Comparison of ENCODE assay signal across 12 mouse cellular contexts in genomic region chr5:116553868-116554267, GRCm38 (mm10). TPM values are rescaled to one million over a fixed set of nuclear protein-coding genes. Genes with fewer than 3 reads are reported as not detected.
DNase-seq lines count a peak whose midpoint lies in the region; ATAC-seq and TF ChIP-seq lines count a peak whose summit lies in the region.
"Had no signal": no experiment of that assay in that cellular context is flagged by ENCODE, and none has a peak within 500 bp of the region (broad histone marks: within the 10 kb centered on the region; RNA-seq: fewer than 3 reads in every experiment).

No protein-coding gene starts in this region.

- no peaks in the 10 kb centered on the region for H3K9me3 ChIP-seq in kidney, embryonic 16.5 days (ENCODE audit: low read length)
- H3K9me3 ChIP-seq in forebrain, embryonic 10.5 days: peaks cover 8% of the 10 kb centered on the region; the same call in 1 of the 2 replicates
- H3K9me3 ChIP-seq in limb, embryonic 14.5 days (ENCODE audit: control insufficient read depth, low read length): no peaks in the 10 kb centered on the region
- H3K9me3 ChIP-seq: embryonic facial prominence, embryonic 12.5 days; stomach, embryonic 15.5 days had no signal

- H3K4me1 ChIP-seq in kidney, embryonic 16.5 days (ENCODE audit: insufficient read depth, low read length): no peaks in the 10 kb centered on the region
- peaks cover 23% of the 10 kb centered on the region for H3K4me1 ChIP-seq in forebrain, embryonic 10.5 days
- no peaks in the 10 kb centered on the region for H3K4me1 ChIP-seq in limb, embryonic 14.5 days (ENCODE audit: control insufficient read depth, insufficient read depth, low read length)
- H3K4me1 ChIP-seq: embryonic facial prominence, embryonic 12.5 days; stomach, embryonic 15.5 days had no signal

- H3K27me3 ChIP-seq in kidney, embryonic 16.5 days (ENCODE audit: insufficient read depth, low read length): no peaks in the 10 kb centered on the region
- no peaks in the 10 kb centered on the region for H3K27me3 ChIP-seq in forebrain, embryonic 10.5 days (ENCODE audit: poor library complexity, severe bottlenecking)
- no peaks in the 10 kb centered on the region for H3K27me3 ChIP-seq in limb, embryonic 14.5 days (ENCODE audit: control insufficient read depth, insufficient read depth, low read length)
- H3K27me3 ChIP-seq: embryonic facial prominence, embryonic 12.5 days; stomach, embryonic 15.5 days had no signal

- H3K4me2 ChIP-seq in kidney, embryonic 16.5 days (replicated peaks; ENCODE audit: low read depth, low read length): no peak overlapping the region
- H3K4me2 ChIP-seq in limb, embryonic 14.5 days (replicated peaks; ENCODE audit: low read depth, low read length, severe bottlenecking): no peak overlapping the region
- H3K4me2 ChIP-seq: embryonic facial prominence, embryonic 12.5 days; stomach, embryonic 15.5 days had no signal

- H3K27ac ChIP-seq in kidney, embryonic 16.5 days (ENCODE audit: low read length): no peak overlapping the region
- H3K27ac ChIP-seq in forebrain, embryonic 10.5 days: no peak overlapping the region
- H3K27ac ChIP-seq in limb, embryonic 14.5 days (replicated peaks; ENCODE audit: low read depth, low read length): no peak overlapping the region
- H3K27ac ChIP-seq: embryonic facial prominence, embryonic 12.5 days; stomach, embryonic 15.5 days had no signal

- no peaks in the 10 kb centered on the region for H3K36me3 ChIP-seq in kidney, embryonic 16.5 days (ENCODE audit: insufficient read depth, low read length)
- peaks cover 5% of the 10 kb centered on the region for H3K36me3 ChIP-seq in forebrain, embryonic 10.5 days (replicated peaks)
- H3K36me3 ChIP-seq in limb, embryonic 14.5 days (ENCODE audit: control insufficient read depth, insufficient read depth, low read length): no peaks in the 10 kb centered on the region
- H3K36me3 ChIP-seq: embryonic facial prominence, embryonic 12.5 days; stomach, embryonic 15.5 days had no signal

- WGBS in kidney, embryonic 16.5 days: 9% methylated on average over 5 of the region's 5 CpGs
- WGBS in forebrain, embryonic 10.5 days: 17% methylated on average over 5 of the region's 5 CpGs
- 10% methylated on average over 5 of the region's 5 CpGs for WGBS in limb, embryonic 14.5 days

- DNase-seq in kidney, postnatal 10 days: peak; percentile 58
- DNase-seq in NIH3T3 (ENCODE audit: low read depth): peak; percentile 31
- peak; percentile 38 for DNase-seq in forebrain, embryonic 10.5 days (ENCODE audit: extremely low spot score, low spot score)
- DNase-seq in limb, embryonic 14.5 days (ENCODE audit: low spot score): peak; percentile 50
- no peak for DNase-seq in cerebellum, adult 8-10 months
- no peak for DNase-seq in layer of hippocampus, adult 11-12 months (ENCODE audit: low spot score)
- no peak for DNase-seq in urinary bladder, adult 2 months (ENCODE audit: low spot score)
- DNase-seq: kidney, adult 18-20 months; right cerebral cortex, adult 18-20 months had no signal

- no peak overlapping the region for H3K4me3 ChIP-seq in kidney, embryonic 16.5 days (ENCODE audit: low read length)
- H3K4me3 ChIP-seq in forebrain, embryonic 10.5 days: no peak overlapping the region
- H3K4me3 ChIP-seq in limb, embryonic 14.5 days (replicated peaks; ENCODE audit: low read length): no peak overlapping the region
- H3K4me3 ChIP-seq: embryonic facial prominence, embryonic 12.5 days; stomach, embryonic 15.5 days had no signal

- H3K9ac ChIP-seq in kidney, embryonic 16.5 days (replicated peaks; ENCODE audit: low read length): no peak overlapping the region
- no peak overlapping the region for H3K9ac ChIP-seq in limb, embryonic 14.5 days (ENCODE audit: low read depth, low read length, severe bottlenecking)
- H3K9ac ChIP-seq: embryonic facial prominence, embryonic 12.5 days; stomach, embryonic 15.5 days had no signal

- TF ChIP-seq POLR2A in limb, embryonic 14.5 days (IDR thresholded peaks at IDR 0.05; ENCODE audit: borderline replicate concordance, extremely low read depth, insufficient read depth, insufficient read length): no peak

- ATAC-seq in kidney, embryonic 16.5 days (ENCODE audit: low FRiP score, low TSS enrichment): no peak
- no peak for ATAC-seq in limb, embryonic 14.5 days (ENCODE audit: low FRiP score, low read depth)

RNA-seq across cellular contexts. Expression of gene Srrm4, which starts 37.7 kb away (rescaled TPM):
- 0.40 and 0.51 TPM in 2 replicates for polyA plus RNA-seq in kidney, embryonic 16.5 days (2015; fragmentation: Nextera tagmentation; extraction: Ambion mirVana)
- polyA plus RNA-seq in forebrain, embryonic 10.5 days (2016; fragmentation: Nextera tagmentation; extraction: Ambion mirVana): 4.9 and 6.4 TPM in 2 replicates
- 0.32 and 0.44 TPM in 2 replicates for polyA plus RNA-seq in limb, embryonic 14.5 days (2012; rRNA removed)
- 0.10 and 0.80 TPM in 2 replicates for polyA plus RNA-seq in limb, embryonic 14.5 days (2014; fragmentation: Nextera tagmentation; extraction: Ambion mirVana)
- polyA plus RNA-seq in urinary bladder, adult 2 months (2012; rRNA removed): 0.38 and 0.44 TPM in 2 replicates

Comparison
In these comparisons a context has a peak if more than half of its experiments do, and no peak if none do; other contexts are left out.
1. DNase-seq: peak in kidney, postnatal 10 days (single experiment), NIH3T3 (single experiment), forebrain, embryonic 10.5 days (single experiment) and limb, embryonic 14.5 days (single experiment); none in cerebellum, adult 8-10 months (single experiment), layer of hippocampus, adult 11-12 months (single experiment) and urinary bladder, adult 2 months (single experiment).